Mouse (Mus musculus) megakaryocyte, embryonic 14.5 days (primary cell): Measurements from ENCODE around the gene Tmem151b.

ENCODE experiments used
- FLI1 ChIP-seq: IDR thresholded peaks from 2 replicates; pipeline ENCODE4 v1.6.1; 2012; ENCODE audit warnings: low read length, inconsistent platforms, mixed read lengths
- GATA1 ChIP-seq: IDR thresholded peaks from 3 replicates; pipeline ENCODE4 v1.6.1; 2012; ENCODE audit warnings: mixed read lengths, low read length, inconsistent platforms, borderline replicate concordance

- TF ChIP-seq GATA1 (no peak), FLI1 (no peak)
Measured at GRCm38 (mm10) chr17:45559732-45560525, 10.5 kb upstream of the Tmem151b start.
